Mouse (Mus musculus): Measurements from ENCODE around the gene Dydc2. TPM values are rescaled to one million over a fixed set of nuclear protein-coding genes. Genes with fewer than 3 reads are reported as not detected.

Gene Dydc2
- polyA plus RNA-seq, 1 experiment from 2014 or later: 0.21 TPM

DNA sequence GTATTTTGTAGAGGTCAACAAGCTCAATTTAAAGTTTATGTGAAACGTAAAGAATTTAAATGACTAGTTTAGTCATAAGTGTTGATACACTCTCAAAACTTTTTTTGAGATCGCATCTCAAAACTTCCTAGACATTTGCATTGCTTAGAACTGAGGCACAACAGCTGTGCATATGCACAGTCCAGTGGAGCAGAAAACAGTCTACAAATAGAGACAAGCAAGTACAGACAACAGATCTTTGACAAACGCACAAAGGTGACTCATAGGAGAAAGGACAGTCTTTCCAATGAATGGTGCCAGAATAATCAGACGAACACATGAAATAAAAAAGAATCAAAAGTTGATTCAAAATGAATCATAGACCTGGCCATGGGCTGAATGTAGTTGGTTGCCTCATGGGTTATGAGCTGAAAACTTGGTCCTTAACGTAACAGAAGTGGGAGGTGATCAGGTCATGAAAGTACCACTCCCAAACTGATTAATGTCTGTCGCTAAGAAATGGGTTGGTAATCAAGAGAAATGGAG, 38.0 kb downstream of the Dydc2 start:
- ATAC-seq: no peak
- H3K27me3 ChIP-seq: no peaks in the 10 kb centered on the region
- no peak overlapping the region for H3K4me2 ChIP-seq
- no peaks in the 10 kb centered on the region for H3K4me1 ChIP-seq
- no peaks in the 10 kb centered on the region for H3K9me3 ChIP-seq (replicated peaks)
- 89% methylated on average over 6 of the region's 6 CpGs for WGBS
- no peaks in the 10 kb centered on the region for H3K36me3 ChIP-seq (ENCODE audit: poor library complexity, severe bottlenecking)
- H3K9ac ChIP-seq: no peak overlapping the region
- no peak overlapping the region for H3K4me3 ChIP-seq
- H3K27ac ChIP-seq: no peak overlapping the region

DNA sequence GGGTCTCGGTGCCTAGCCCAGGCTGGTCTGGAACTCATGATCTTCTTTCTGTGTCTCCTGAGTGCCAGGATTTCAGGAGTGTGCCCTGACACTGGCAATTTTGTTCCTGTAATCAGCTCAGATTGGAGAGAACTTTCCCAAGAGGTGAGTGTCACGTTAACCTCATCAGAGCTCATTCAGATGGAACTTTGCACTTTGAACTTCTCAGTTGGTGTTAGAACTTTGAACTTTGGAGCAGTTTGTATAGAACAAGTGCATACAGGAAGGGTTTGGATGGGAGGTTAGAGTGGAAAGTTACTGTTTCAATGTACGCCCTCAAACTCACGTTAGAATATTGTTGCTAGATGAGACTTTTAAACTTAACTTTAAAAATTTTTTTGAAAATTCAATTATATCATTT, 39.7 kb downstream of the Dydc2 start:
- Histone ChIP-seq H3K9me3 (replicated peaks) (no peaks in the 10 kb centered on the region), H3K27me3 (no peaks in the 10 kb centered on the region), H3K36me3 (ENCODE audit: poor library complexity, severe bottlenecking) (no peaks in the 10 kb centered on the region), H3K4me1 (no peaks in the 10 kb centered on the region), H3K4me2 (no peak overlapping the region), H3K9ac (no peak overlapping the region), H3K27ac (no peak overlapping the region), H3K4me3 (no peak overlapping the region)
- 83% methylated on average over 4 of the region's 4 CpGs for WGBS
- no peak for ATAC-seq

DNA sequence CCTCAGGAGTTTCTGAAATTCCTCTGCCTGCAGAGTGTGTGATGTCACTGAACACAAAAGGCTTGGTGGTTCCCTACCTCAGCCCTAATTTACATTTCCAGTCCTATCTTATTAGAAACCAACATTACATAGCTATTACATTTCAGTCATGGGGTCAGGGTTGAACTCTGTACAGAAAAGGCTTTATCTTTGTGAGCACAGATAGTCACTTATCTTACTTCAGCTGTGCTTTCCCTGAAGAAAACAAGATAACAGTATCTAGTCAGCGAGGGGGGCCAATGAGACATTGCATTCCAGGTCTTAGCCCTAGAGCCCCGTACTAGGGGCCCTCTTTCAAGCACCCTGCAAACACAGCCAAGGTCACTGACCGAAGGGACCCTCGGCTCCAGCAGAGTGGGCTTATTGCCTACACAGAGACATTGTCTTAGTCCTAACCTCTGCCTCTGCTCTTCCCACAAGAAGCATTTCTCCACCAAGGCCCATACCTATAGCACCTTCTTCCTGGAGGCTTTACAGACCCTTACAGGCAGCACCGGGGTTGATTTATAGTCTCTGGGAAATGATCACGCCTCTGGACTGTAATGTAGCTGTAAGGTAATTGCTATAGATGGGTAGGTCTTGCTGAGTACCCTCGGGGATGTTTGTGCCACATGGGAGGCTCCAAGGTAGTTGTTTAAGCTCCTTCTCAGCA, 43.3 kb downstream of the Dydc2 start:
- Histone ChIP-seq H3K36me3 (ENCODE audit: poor library complexity, severe bottlenecking) (no peaks in the 10 kb centered on the region), H3K4me3 (no peak overlapping the region), H3K9ac (no peak overlapping the region), H3K27me3 (no peaks in the 10 kb centered on the region), H3K4me1 (no peaks in the 10 kb centered on the region), H3K9me3 (replicated peaks) (no peaks in the 10 kb centered on the region), H3K4me2 (no peak overlapping the region), H3K27ac (no peak overlapping the region)
- ATAC-seq: no peak
- 80% methylated on average over 7 of the region's 7 CpGs for WGBS

DNA sequence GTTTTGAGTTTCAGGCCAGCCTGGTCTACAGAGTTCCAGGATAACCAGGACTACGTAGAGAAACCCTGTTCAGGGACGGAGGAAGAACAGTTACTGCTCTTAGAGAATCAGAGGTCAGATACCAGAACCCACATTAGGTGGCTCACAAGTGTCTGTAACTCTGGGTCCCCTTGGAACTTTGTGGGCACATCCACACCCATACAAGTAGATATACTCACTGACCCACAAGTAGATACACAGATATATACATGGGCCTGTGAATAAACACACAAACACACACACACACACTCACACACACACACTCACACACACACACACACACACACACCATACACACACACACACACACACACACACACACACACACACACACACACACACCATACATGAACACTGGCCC, 43.9 kb downstream of the Dydc2 start:
- ATAC-seq: no peak
- no peaks in the 10 kb centered on the region for H3K4me1 ChIP-seq
- no peak overlapping the region for H3K27ac ChIP-seq
- 87% methylated on average over 2 of the region's 2 CpGs for WGBS
- no peaks in the 10 kb centered on the region for H3K36me3 ChIP-seq (ENCODE audit: poor library complexity, severe bottlenecking)
- no peak overlapping the region for H3K4me2 ChIP-seq
- H3K9me3 ChIP-seq (replicated peaks): no peaks in the 10 kb centered on the region
- no peak overlapping the region for H3K4me3 ChIP-seq
- H3K27me3 ChIP-seq: no peaks in the 10 kb centered on the region
- no peak overlapping the region for H3K9ac ChIP-seq

DNA sequence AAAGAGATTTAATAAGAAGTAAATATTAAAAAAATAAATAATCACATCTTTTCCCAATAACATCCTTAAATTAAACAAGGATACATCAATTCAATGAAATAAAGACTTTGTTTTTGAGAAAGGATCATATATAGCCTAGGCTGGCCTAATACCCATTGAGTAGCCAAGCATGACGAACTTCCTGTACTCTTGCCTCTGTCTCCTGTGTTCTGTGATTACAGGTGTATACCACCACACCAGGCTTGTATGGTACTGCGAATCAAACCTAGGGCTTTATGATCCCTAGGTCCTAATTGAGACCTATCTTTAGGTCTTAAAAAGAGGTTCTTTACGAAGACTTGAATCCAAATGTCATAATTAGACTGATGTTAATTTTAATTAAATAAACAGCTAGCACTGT, 47.8 kb downstream of the Dydc2 start:
- no peak for ATAC-seq
- H3K27ac ChIP-seq: no peak overlapping the region
- H3K9ac ChIP-seq: no peak overlapping the region
- 88% methylated on average over 3 of the region's 3 CpGs for WGBS
- no peaks in the 10 kb centered on the region for H3K4me1 ChIP-seq
- H3K27me3 ChIP-seq: 0 out of 2 replicates have a peak, but pooled peaks cover 2% of the 10 kb centered on the region
- no peaks in the 10 kb centered on the region for H3K36me3 ChIP-seq (ENCODE audit: poor library complexity, severe bottlenecking)
- H3K9me3 ChIP-seq (replicated peaks): no peaks in the 10 kb centered on the region
- H3K4me3 ChIP-seq: no peak overlapping the region
- H3K4me2 ChIP-seq: no peak overlapping the region

DNA sequence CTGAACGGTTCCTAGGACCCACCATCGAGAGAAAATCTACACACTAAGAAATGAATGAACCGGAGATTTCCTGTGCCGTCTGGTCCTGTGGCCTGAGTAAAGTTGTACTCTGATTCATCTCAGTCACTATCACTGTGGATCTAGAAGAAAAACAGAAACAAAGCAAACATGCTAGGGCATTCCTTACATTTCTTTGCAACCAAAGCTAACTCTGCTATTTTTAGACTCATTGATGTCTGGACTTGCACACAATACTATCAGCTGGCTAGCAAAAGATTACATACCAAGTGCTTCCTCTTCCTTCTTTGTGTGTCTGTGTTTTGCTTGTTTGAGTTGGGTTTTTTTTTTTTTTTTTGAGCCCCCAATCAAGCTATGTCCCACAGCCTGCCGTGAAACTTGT, 51.5 kb downstream of the Dydc2 start:
- no peak overlapping the region for H3K27ac ChIP-seq
- 0 out of 2 replicates have a peak, but pooled peaks cover 5% of the 10 kb centered on the region for H3K27me3 ChIP-seq
- 91% methylated on average over 5 of the region's 5 CpGs for WGBS
- H3K4me2 ChIP-seq: no peak overlapping the region
- no peak for ATAC-seq
- no peaks in the 10 kb centered on the region for H3K36me3 ChIP-seq (ENCODE audit: poor library complexity, severe bottlenecking)
- H3K4me3 ChIP-seq: no peak overlapping the region
- no peak overlapping the region for H3K9ac ChIP-seq
- peaks cover 11% of the 10 kb centered on the region for H3K4me1 ChIP-seq
- no peaks in the 10 kb centered on the region for H3K9me3 ChIP-seq (replicated peaks)

DNA sequence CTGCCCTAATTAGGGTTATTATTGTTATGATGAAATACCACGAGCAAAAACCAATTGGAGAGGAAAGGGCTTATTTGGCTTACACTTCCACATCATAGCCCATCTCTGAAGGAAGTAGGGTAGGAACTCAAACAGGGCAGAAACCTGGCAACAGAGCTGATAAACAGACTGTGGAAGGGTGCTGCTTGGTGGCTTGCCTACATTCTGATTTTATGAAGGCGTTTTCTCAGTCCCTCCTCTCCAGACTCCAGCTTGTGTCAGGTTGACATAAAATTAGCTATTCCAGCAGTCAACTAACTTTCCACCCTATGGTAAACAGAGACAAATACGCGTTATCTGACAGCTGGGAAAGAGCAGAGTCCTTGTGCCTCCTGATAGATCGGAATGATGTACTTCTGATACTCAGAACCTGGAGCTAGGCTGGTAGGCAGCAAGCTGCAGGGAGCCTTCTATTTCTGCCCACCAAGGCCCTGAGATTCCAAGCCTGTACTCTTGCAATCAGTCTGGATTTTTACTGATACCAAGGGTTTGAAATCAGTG, 54.2 kb downstream of the Dydc2 start:
- no peak for ATAC-seq
- Histone ChIP-seq H3K36me3 (ENCODE audit: poor library complexity, severe bottlenecking) (no peaks in the 10 kb centered on the region), H3K27ac (no peak overlapping the region), H3K9me3 (replicated peaks) (no peaks in the 10 kb centered on the region), H3K27me3 (0 out of 2 replicates have a peak, but pooled peaks cover 5% of the 10 kb centered on the region), H3K9ac (no peak overlapping the region), H3K4me1 (peaks cover 11% of the 10 kb centered on the region), H3K4me2 (no peak overlapping the region), H3K4me3 (no peak overlapping the region)
- WGBS: 78% methylated on average over 5 of the region's 5 CpGs

DNA sequence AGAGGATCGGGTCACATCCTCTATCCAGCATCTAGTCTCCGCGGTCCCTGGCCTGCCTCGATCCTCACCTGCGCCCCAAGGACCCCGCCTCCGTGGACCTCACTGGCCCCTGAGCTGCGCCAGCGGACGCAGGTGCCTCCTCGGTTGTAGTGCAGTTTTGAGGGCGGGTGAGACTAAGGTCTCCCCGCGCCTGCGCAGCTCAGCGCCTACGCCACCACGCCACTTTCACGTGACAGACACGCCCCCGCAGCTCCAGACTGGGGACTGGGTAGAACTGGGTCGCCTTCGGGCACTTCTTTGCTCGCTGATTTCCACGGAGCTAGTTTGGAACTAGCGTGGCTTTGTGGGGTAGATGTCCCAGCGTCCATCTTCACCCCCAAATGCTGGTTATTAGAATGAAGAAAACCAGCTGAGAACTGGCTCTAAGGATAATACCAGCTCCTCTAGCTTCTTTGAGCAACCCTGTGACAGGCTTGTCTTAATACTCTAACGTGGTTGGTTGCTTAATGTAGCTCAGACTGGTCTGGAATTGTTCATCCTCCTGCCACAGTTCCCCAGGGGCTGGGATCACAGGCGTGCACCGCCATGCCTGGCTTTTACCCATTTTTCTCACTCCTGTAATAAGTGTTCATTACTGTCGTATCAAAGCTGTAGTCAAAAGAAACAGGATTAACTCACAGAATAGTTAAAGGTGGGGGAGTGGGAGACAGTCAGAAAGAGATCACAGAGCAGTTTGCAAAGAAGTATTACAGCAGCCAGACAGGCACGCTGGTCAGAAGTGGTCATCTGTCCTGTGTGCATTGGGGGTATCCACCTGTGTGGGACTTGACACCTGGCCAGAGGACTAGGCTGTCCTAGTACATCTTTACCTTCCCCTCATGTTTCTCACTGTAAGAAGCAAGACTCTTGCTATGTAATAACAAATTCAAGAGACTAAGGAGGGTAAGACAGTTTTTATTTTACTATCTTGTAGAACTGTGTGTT, 55.1 kb downstream of the Dydc2 start, which contains the start of gene Fam213a:
Gene Fam213a (minus strand): TSS at position 159 of the 984 bp plus-strand sequence.
- H3K4me2 ChIP-seq: peak within 1 kb of the TSS; percentile 74
- H3K36me3 ChIP-seq (ENCODE audit: poor library complexity, severe bottlenecking): no peaks in the 10 kb centered on the region
- H3K27me3 ChIP-seq: 0 out of 2 replicates have a peak, but pooled peaks cover 5% of the 10 kb centered on the region
- ATAC-seq: peak; percentile 99
- peaks cover 11% of the 10 kb centered on the region for H3K4me1 ChIP-seq
- WGBS: 2% methylated on average over 32 of the region's 32 CpGs
- H3K9ac ChIP-seq: peak within 1 kb of the TSS; percentile 80
- no peaks in the 10 kb centered on the region for H3K9me3 ChIP-seq (replicated peaks)
- peak within 1 kb of the TSS; percentile 61 for H3K4me3 ChIP-seq
- peak within 1 kb of the TSS; percentile 28; the same call in 1 of the 2 replicates for H3K27ac ChIP-seq

DNA sequence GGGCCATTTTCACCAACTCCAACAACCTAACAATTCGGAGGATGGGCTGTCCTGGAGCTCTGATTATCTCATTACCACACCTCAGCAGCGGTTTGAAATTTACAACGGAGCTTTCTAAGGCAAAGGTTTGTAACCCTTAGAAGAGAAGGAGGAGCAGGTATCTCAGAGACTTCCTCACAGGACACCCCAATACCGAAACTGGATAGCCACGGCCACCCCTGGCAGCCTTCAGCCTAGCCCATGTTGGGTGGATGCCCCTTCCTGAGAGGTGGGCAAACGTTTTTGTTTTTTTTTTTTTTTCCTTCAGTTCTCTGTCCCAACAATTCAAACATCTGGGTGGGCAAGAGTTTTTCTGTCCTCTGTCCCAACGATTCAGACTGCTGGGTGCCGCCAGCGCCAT, 55.9 kb downstream of the Dydc2 start:
- Histone ChIP-seq H3K36me3 (ENCODE audit: poor library complexity, severe bottlenecking) (no peaks in the 10 kb centered on the region), H3K27ac (no peak overlapping the region), H3K9me3 (replicated peaks) (no peaks in the 10 kb centered on the region), H3K4me1 (peaks cover 15% of the 10 kb centered on the region), H3K27me3 (0 out of 2 replicates have a peak, but pooled peaks cover 5% of the 10 kb centered on the region), H3K4me2 (peak overlapping the region; percentile 74), H3K9ac (peak overlapping the region; percentile 80), H3K4me3 (peak overlapping the region; percentile 61)
- peak; percentile 1; the same call in 1 of the 2 replicates for ATAC-seq
- WGBS: 18% methylated on average over 9 of the region's 9 CpGs

DNA sequence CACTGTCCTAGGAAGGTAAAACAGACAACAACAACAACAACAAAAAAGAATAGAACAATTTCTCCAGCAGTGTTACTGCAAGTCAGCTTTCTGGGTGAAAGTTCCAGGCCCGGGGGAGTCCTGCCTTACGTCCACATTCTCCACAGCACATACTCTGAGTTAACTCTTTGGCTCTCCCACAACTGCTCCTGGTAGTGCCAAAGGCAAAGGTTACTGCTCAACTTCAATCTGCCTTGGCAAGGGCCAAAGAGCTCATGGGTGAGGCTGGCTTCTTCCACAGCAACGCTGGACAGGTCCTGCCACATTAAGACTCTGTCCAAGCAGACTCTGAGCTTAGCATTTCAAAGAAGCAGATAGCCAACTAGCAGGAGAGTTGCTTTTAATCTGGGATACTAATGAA, 57.1 kb downstream of the Dydc2 start:
- Histone ChIP-seq H3K9ac (no peak overlapping the region), H3K27me3 (0 out of 2 replicates have a peak, but pooled peaks cover 5% of the 10 kb centered on the region), H3K4me2 (no peak overlapping the region), H3K4me3 (no peak overlapping the region), H3K36me3 (ENCODE audit: poor library complexity, severe bottlenecking) (no peaks in the 10 kb centered on the region), H3K4me1 (peaks cover 18% of the 10 kb centered on the region), H3K9me3 (replicated peaks) (no peaks in the 10 kb centered on the region), H3K27ac (no peak overlapping the region)
- 90% methylated on average over 3 of the region's 3 CpGs for WGBS
- no peak for ATAC-seq

DNA sequence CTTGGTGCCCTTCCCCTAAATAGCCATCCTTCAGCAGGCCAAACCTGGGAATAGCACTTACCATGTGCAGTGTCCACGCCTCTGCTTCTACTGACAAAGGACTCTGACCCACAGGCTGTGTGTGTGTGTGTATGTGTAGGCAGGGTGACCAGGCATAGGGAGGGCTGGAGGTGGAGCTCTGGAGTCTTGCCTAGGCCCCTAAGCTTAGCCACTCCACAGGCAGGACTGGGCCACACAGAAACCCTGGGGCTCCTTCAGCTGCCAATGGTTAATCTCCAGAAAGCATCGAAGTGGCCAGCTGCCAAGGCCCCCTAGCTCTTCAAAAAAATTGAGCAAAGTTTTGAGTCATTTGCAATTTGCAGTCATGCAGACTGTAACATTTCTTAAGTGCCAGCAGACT, 60.9 kb downstream of the Dydc2 start:
- Histone ChIP-seq H3K4me1 (peaks cover 25% of the 10 kb centered on the region), H3K36me3 (ENCODE audit: poor library complexity, severe bottlenecking) (no peaks in the 10 kb centered on the region), H3K9ac (no peak overlapping the region), H3K27ac (no peak overlapping the region), H3K4me2 (no peak overlapping the region), H3K27me3 (no peaks in the 10 kb centered on the region), H3K9me3 (replicated peaks) (no peaks in the 10 kb centered on the region), H3K4me3 (no peak overlapping the region)
- peak; percentile 29; the same call in 1 of the 2 replicates for ATAC-seq
- 58% methylated on average over 2 of the region's 2 CpGs for WGBS

DNA sequence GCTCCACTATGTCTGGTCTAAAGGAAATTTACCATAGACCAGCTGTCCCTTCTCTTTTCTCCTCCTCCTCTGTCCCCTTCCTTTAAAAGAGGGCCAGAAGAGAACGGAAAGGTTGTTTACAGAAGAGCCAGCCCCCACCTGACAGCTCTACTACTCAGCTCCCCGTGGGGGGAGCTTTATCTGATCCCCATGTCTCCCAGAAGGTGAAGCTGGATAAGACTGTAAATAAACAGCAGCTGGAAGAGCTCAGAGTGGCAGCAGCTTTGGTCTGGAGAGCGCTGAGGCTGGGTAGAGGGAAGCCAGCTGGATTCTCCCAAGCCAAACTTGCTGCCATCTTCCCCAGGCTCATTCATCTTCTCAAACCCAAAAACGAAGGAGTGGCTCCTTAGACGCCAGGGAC, 61.4 kb downstream of the Dydc2 start:
- Histone ChIP-seq H3K9me3 (replicated peaks) (no peaks in the 10 kb centered on the region), H3K4me2 (no peak overlapping the region), H3K4me3 (no peak overlapping the region), H3K36me3 (ENCODE audit: poor library complexity, severe bottlenecking) (no peaks in the 10 kb centered on the region), H3K27ac (no peak overlapping the region), H3K9ac (no peak overlapping the region), H3K4me1 (peaks cover 24% of the 10 kb centered on the region), H3K27me3 (no peaks in the 10 kb centered on the region)
- 50% methylated on average over 5 of the region's 5 CpGs for WGBS
- no peak for ATAC-seq
